Mouse (Mus musculus) CH12.LX (cell line): ENCODE measurements around the gene Adi1. TPM values are rescaled to one million over a fixed set of nuclear protein-coding genes. Genes with fewer than 3 reads are reported as not detected.

Experiments used
- DNase-seq: peaks from one replicate; pipeline ENCODE4 v3.0.0-alpha.2; 2013; ENCODE audit errors: extremely low read depth
- H3K27ac ChIP-seq: 2 replicates; pipeline ENCODE4 v1.5.1; 2012; ENCODE audit warnings: low read depth, mild to moderate bottlenecking, control low read depth, moderate library complexity; ENCODE audit not compliant: insufficient read depth
- H3K27me3 ChIP-seq: replicated peaks from 2 replicates; pipeline ENCODE3; 2012; ENCODE audit warnings: inconsistent platforms
- H3K36me3 ChIP-seq, 2 experiments: replicated peaks in 1 of 2; 2 replicates each; pipeline versions ENCODE3 to v1.6.1; 2012; ENCODE audit warnings: inconsistent platforms in 1 of 2, low read length in 1 of 2, mild to moderate bottlenecking in 1 of 2, mixed read lengths in 1 of 2, moderate library complexity in 1 of 2; ENCODE audit not compliant: control insufficient read depth in 1 of 2, insufficient read depth in 1 of 2
- H3K4me1 ChIP-seq, 2 experiments: 2 replicates each; pipeline ENCODE4 v1.6.1; 2012; ENCODE audit warnings: inconsistent platforms in 1 of 2, moderate library complexity in 1 of 2; ENCODE audit not compliant: insufficient read depth in 2 of 2, control insufficient read depth in 1 of 2
- H3K4me2 ChIP-seq: 2 replicates; pipeline ENCODE4 v1.6.1; 2012; ENCODE audit warnings: low read depth, mild to moderate bottlenecking, control low read depth; ENCODE audit not compliant: poor library complexity, insufficient read depth, severe bottlenecking
- H3K4me3 ChIP-seq, 3 experiments: fragments of 150-350 bp in 1 of 3; sonication (generic) in 1 of 3; replicated peaks in 1 of 3; 2 replicates each; pipeline versions ENCODE3 to v1.5.1; 2011 to 2012; ENCODE audit warnings: low read depth in 2 of 3, low read length in 2 of 3, mild to moderate bottlenecking in 2 of 3, moderate library complexity in 2 of 3, control low read depth in 1 of 3, improper control_type of control experiment in 1 of 3, inconsistent platforms in 1 of 3, mixed read lengths in 1 of 3; ENCODE audit not compliant: poor library complexity in 1 of 3
- H3K79me2 ChIP-seq: replicated peaks from 2 replicates; pipeline ENCODE4 v1.6.1; 2012; ENCODE audit warnings: mild to moderate bottlenecking, moderate library complexity; ENCODE audit not compliant: control insufficient read depth, poor library complexity, insufficient read depth, severe bottlenecking; ENCODE audit errors: extremely low read depth
- H3K9ac ChIP-seq: 2 replicates; pipeline ENCODE4 v1.6.1; 2012; ENCODE audit warnings: low read depth, mild to moderate bottlenecking, control low read depth, moderate library complexity; ENCODE audit not compliant: insufficient read depth
- H3K9me3 ChIP-seq: replicated peaks from 2 replicates; pipeline ENCODE3; 2012; ENCODE audit warnings: low read length, inconsistent platforms, mixed read lengths
- BHLHE40 ChIP-seq: IDR thresholded peaks from 2 replicates; pipeline ENCODE4 v1.6.1; 2011; ENCODE audit warnings: mild to moderate bottlenecking, low read depth, low read length, improper control_type of control experiment
- CHD1 ChIP-seq: IDR thresholded peaks from 2 replicates; pipeline ENCODE4 v1.6.1; 2012; ENCODE audit warnings: low read depth, low read length, improper control_type of control experiment, inconsistent platforms
- E2F4 ChIP-seq: IDR thresholded peaks from 2 replicates; pipeline ENCODE4 v1.6.1; 2011; ENCODE audit warnings: low read depth, low read length, improper control_type of control experiment; ENCODE audit not compliant: insufficient replicate concordance
- ELF1 ChIP-seq: IDR thresholded peaks from 2 replicates; pipeline ENCODE4 v1.6.1; 2014; ENCODE audit warnings: low read depth, mild to moderate bottlenecking, inconsistent platforms, low read length, improper control_type of control experiment
- ETS1 ChIP-seq: conservative IDR thresholded peaks from 2 replicates; pipeline ENCODE4 v1.6.1; 2012; ENCODE audit warnings: low read depth, mild to moderate bottlenecking, inconsistent platforms, low read length, improper control_type of control experiment, moderate library complexity
- JUND ChIP-seq: conservative IDR thresholded peaks from 2 replicates; pipeline ENCODE4 v1.6.1; 2011; ENCODE audit warnings: low read depth, low read length, improper control_type of control experiment
- MAFK ChIP-seq: IDR thresholded peaks from 2 replicates; pipeline ENCODE4 v1.6.1; 2011; ENCODE audit warnings: low read length, improper control_type of control experiment; ENCODE audit not compliant: insufficient replicate concordance
- MAZ ChIP-seq: IDR thresholded peaks from 2 replicates; pipeline ENCODE4 v1.6.1; 2012; ENCODE audit warnings: low read depth, mild to moderate bottlenecking, inconsistent platforms, low read length, improper control_type of control experiment, moderate library complexity
- MEF2A ChIP-seq: IDR thresholded peaks from 2 replicates; pipeline ENCODE4 v1.6.1; 2014; ENCODE audit warnings: low read depth, mild to moderate bottlenecking, inconsistent platforms, low read length, improper control_type of control experiment, borderline replicate concordance
- MXI1 ChIP-seq: IDR thresholded peaks from 2 replicates; pipeline ENCODE4 v1.6.1; 2011; ENCODE audit warnings: mild to moderate bottlenecking, low read depth, low read length, improper control_type of control experiment
- MYC ChIP-seq: IDR thresholded peaks from 2 replicates; pipeline ENCODE4 v1.6.1; 2011; ENCODE audit warnings: low read depth, mild to moderate bottlenecking, improper control_type of control experiment, low read length
- PAX5 ChIP-seq: IDR thresholded peaks from 2 replicates; pipeline ENCODE4 v1.6.1; 2012; ENCODE audit warnings: low read length, inconsistent platforms, mixed read lengths
- POLR2AphosphoS2 ChIP-seq: IDR thresholded peaks from 2 replicates; pipeline ENCODE4 v1.6.1; 2011; ENCODE audit warnings: low read depth, low read length, improper control_type of control experiment
- RAD21 ChIP-seq: IDR thresholded peaks from 2 replicates; pipeline ENCODE4 v1.6.1; 2011; ENCODE audit warnings: low read depth, mild to moderate bottlenecking, low read length, improper control_type of control experiment, moderate library complexity
- RCOR1 ChIP-seq: conservative IDR thresholded peaks from 2 replicates; pipeline ENCODE4 v1.6.1; 2012; ENCODE audit warnings: low read depth, mild to moderate bottlenecking, inconsistent platforms, low read length, improper control_type of control experiment
- SMC3 ChIP-seq: IDR thresholded peaks from 2 replicates; pipeline ENCODE4 v1.6.1; 2011; ENCODE audit warnings: low read depth, low read length, improper control_type of control experiment
- USF1 ChIP-seq: IDR thresholded peaks from 2 replicates; pipeline ENCODE4 v1.6.1; 2014; ENCODE audit warnings: low read depth, mild to moderate bottlenecking, inconsistent platforms, low read length, improper control_type of control experiment
- ZC3H11A ChIP-seq: IDR thresholded peaks from 2 replicates; pipeline ENCODE4 v1.6.1; 2012; ENCODE audit warnings: low read depth, mild to moderate bottlenecking, inconsistent platforms, low read length, improper control_type of control experiment
- ZKSCAN1 ChIP-seq: IDR thresholded peaks from 2 replicates; pipeline ENCODE4 v1.6.1; 2012; ENCODE audit warnings: low read depth, inconsistent platforms, low read length, improper control_type of control experiment, borderline replicate concordance
- ZNF384 ChIP-seq: IDR thresholded peaks from 2 replicates; pipeline ENCODE4 v1.6.1; 2012; ENCODE audit warnings: low read depth, low read length, improper control_type of control experiment, inconsistent platforms
- dilution Hi-C: fragments of 300-500 bp; cut with MboI; formaldehyde crosslinking; loops from 2 replicates; pipeline ENCODE4 v1.14.3; 2020; ENCODE audit warnings: low sequenced_read_pairs; ENCODE audit not compliant: extremely low pct_unique_long_range_greater_than_20kb, extremely low pct_ligation_motif_present
- in situ Hi-C: fragments of 300-500 bp; cut with MboI; formaldehyde crosslinking; loops from 3 replicates; pipeline ENCODE4 v1.14.3; 2019; ENCODE audit warnings: low sequenced_read_pairs, low pct_ligation_motif_present, low pct_unique_long_range_greater_than_20kb, mixed read lengths
- polyA plus RNA-seq: library from polyadenylated mRNA; unstranded; fragments of >175 nt; gene quantifications from 2 replicates; pipeline ENCODE4 v1.2.1, GENCODE M21; 2012; ENCODE audit warnings: low read depth; ENCODE audit not compliant: insufficient read length
- total RNA-seq, 2 experiments: library from RNA; depleted of rRNA; stranded (reverse); fragments of 300-350 nt in 1 of 2; fragments of >200 nt in 1 of 2; gene quantifications; 2 replicates each; pipeline ENCODE4 v1.2.3; 2012 to 2014

Adi1 gene
- total and polyA plus RNA-seq, 3 experiments, result 27.7 to 58.3 (median 37.5) TPM

DNA sequence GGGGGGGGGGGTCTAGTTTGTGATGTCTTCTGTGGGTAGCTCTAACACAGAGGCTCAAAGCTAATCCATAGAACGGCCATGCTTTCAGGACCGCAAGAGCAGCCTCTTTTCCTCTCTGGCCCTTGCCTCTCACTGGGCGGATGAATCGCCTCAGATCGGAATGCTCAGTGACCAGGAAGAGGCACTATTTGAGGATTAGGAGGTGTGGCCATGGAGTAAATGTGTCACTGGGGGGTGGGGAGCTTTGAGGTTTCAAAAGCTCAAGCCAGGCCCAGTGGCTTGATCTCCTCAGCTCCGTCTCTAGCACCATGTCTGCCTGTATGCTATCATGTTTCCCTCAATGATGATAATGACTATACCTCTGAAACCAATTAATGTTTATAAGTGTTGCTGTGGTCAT lies 14.0 kb downstream of the Adi1 start:
- no peak overlapping the region for H3K4me3 ChIP-seq
- H3K4me1 ChIP-seq, result no peaks in the 10 kb centered on the region
- DNase-seq, result no peak
- no peaks in the 10 kb centered on the region for H3K79me2 ChIP-seq
- peaks cover 57 to 97% of the 10 kb centered on the region in 2 experiments for H3K36me3 ChIP-seq
- no peak overlapping the region for H3K9ac ChIP-seq
- no peak overlapping the region for H3K27ac ChIP-seq
- H3K9me3 ChIP-seq, result no peaks in the 10 kb centered on the region
- no peak overlapping the region for H3K4me2 ChIP-seq
- dilution Hi-C loops (no loop called here), in situ Hi-C loops (no loop called here)
- no peaks in the 10 kb centered on the region for H3K27me3 ChIP-seq
- TF ChIP-seq ELF1 (no peak), ZKSCAN1 (no peak), JUND (no peak), BHLHE40 (no peak), USF1 (no peak), MYC (no peak), POLR2AphosphoS2 (no peak), ZC3H11A (no peak), PAX5 (no peak), MEF2A (no peak), MAFK (no peak)

GRCm38 (mm10) chr12:28690730-28691129 lies 15.7 kb downstream of the Adi1 start:
- in situ Hi-C loops (no loop called here), dilution Hi-C loops (no loop called here)
- Histone ChIP-seq H3K9me3 (no peaks in the 10 kb centered on the region), H3K27ac (no peak overlapping the region), H3K79me2 (no peaks in the 10 kb centered on the region), H3K4me2 (no peak overlapping the region), H3K27me3 (no peaks in the 10 kb centered on the region), H3K9ac (no peak overlapping the region)
- TF ChIP-seq MXI1 (no peak), MAZ (no peak), ETS1 (no peak), ZNF384 (no peak), RCOR1 (no peak), CHD1 (no peak), PAX5 (no peak), SMC3 (no peak), RAD21 (no peak), POLR2AphosphoS2 (no peak), E2F4 (no peak)
- TF ChIP-seq, all 38 proteins: peak for 0
- H3K4me1 ChIP-seq, result no peaks in the 10 kb centered on the region
- H3K36me3 ChIP-seq, result peaks cover 69 to 97% of the 10 kb centered on the region in 2 experiments
- H3K4me3 ChIP-seq, result no peak overlapping the region
- no peak for DNase-seq
